Mouse (Mus musculus): ENCODE measurements around the gene Gm1527. TPM values are rescaled to one million over a fixed set of nuclear protein-coding genes. Genes with fewer than 3 reads are reported as not detected.
"Not testable (repeated sequence)": the region's sequence is repeated elsewhere in the genome, so short reads cannot be mapped to it uniquely, and the experiment has no call there.

Gm1527 gene
- polyA plus RNA-seq (2014; fragmentation: Nextera tagmentation; extraction: Ambion mirVana), result not detected in 2 replicates

GRCm38 (mm10) chr3:28892317-28892716 is at the start of gene Gm1527:
Gene Gm1527, plus strand, starts transcription at chr3:28892617.
- H3K9ac ChIP-seq (ENCODE audit: low read length), result no peak within 1 kb of the TSS
- H3K4me1 ChIP-seq (ENCODE audit: control insufficient read depth, insufficient read depth, low read length), result no peaks in the 10 kb centered on the region
- no peaks in the 10 kb centered on the region for H3K27me3 ChIP-seq (replicated peaks; ENCODE audit: control insufficient read depth, insufficient read depth, low read length)
- H3K9me3 ChIP-seq (replicated peaks; ENCODE audit: control insufficient read depth, low read length), result no peaks in the 10 kb centered on the region
- DNase-seq (ENCODE audit: low spot score) (no peak), ATAC-seq (no peak)
- H3K4me2 ChIP-seq (ENCODE audit: low read length), result no peak within 1 kb of the TSS
- no peaks in the 10 kb centered on the region for H3K36me3 ChIP-seq (ENCODE audit: control insufficient read depth, insufficient read depth, low read length)
- 74% methylated on average over 1 of the region's 1 CpGs for WGBS
- H3K27ac ChIP-seq (ENCODE audit: low read depth, low read length), result no peak within 1 kb of the TSS
- H3K4me3 ChIP-seq (ENCODE audit: low read depth, low read length), result no peak within 1 kb of the TSS

GRCm38 (mm10) chr3:28843231-28843630 is 49.2 kb upstream of the Gm1527 start:
- H3K4me1 ChIP-seq (ENCODE audit: control insufficient read depth, insufficient read depth, low read length), result no peaks in the 10 kb centered on the region
- H3K27ac ChIP-seq (ENCODE audit: low read depth, low read length), result no peak overlapping the region
- no peak for ATAC-seq
- no peaks in the 10 kb centered on the region for H3K9me3 ChIP-seq (replicated peaks; ENCODE audit: control insufficient read depth, low read length)
- H3K36me3 ChIP-seq (ENCODE audit: control insufficient read depth, insufficient read depth, low read length), result no peaks in the 10 kb centered on the region
- no peak overlapping the region for H3K4me3 ChIP-seq (ENCODE audit: low read depth, low read length)
- no peak for DNase-seq (ENCODE audit: low spot score)
- no peaks in the 10 kb centered on the region for H3K27me3 ChIP-seq (replicated peaks; ENCODE audit: control insufficient read depth, insufficient read depth, low read length)
- no peak overlapping the region for H3K4me2 ChIP-seq (ENCODE audit: low read length)
- no peak overlapping the region for H3K9ac ChIP-seq (ENCODE audit: low read length)
- 49% methylated on average over 8 of the region's 8 CpGs for WGBS

- no peaks in the 10 kb centered on the region for H3K27me3 ChIP-seq (replicated peaks; ENCODE audit: control insufficient read depth, insufficient read depth, low read length)
- ATAC-seq, result no peak
- H3K9me3 ChIP-seq (replicated peaks; ENCODE audit: control insufficient read depth, low read length), result no peaks in the 10 kb centered on the region
- H3K27ac ChIP-seq (ENCODE audit: low read depth, low read length), result no peak overlapping the region
- no peak overlapping the region for H3K4me2 ChIP-seq (ENCODE audit: low read length)
- DNase-seq (ENCODE audit: low spot score), result no peak
- no peaks in the 10 kb centered on the region for H3K36me3 ChIP-seq (ENCODE audit: control insufficient read depth, insufficient read depth, low read length)
- H3K4me3 ChIP-seq (ENCODE audit: low read depth, low read length), result no peak overlapping the region
- no peaks in the 10 kb centered on the region for H3K4me1 ChIP-seq (ENCODE audit: control insufficient read depth, insufficient read depth, low read length)
- no peak overlapping the region for H3K9ac ChIP-seq (ENCODE audit: low read length)
Observed at GRCm38 (mm10) chr3:28847115-28847514, 45.3 kb upstream of the Gm1527 start.

- H3K4me1 ChIP-seq (ENCODE audit: control insufficient read depth, insufficient read depth, low read length); H3K36me3 ChIP-seq (ENCODE audit: control insufficient read depth, insufficient read depth, low read length); H3K9me3 ChIP-seq (replicated peaks; ENCODE audit: control insufficient read depth, low read length); H3K4me2 ChIP-seq (ENCODE audit: low read length); ATAC-seq; H3K27ac ChIP-seq (ENCODE audit: low read depth, low read length); H3K4me3 ChIP-seq (ENCODE audit: low read depth, low read length); H3K9ac ChIP-seq (ENCODE audit: low read length); DNase-seq (ENCODE audit: low spot score); H3K27me3 ChIP-seq (replicated peaks; ENCODE audit: control insufficient read depth, insufficient read depth, low read length): not testable (repeated sequence)
- WGBS, result 80% methylated on average over 3 of the region's 3 CpGs
Observed at GRCm38 (mm10) chr3:28852174-28852573, 40.2 kb upstream of the Gm1527 start.

GRCm38 (mm10) chr3:28859630-28860392 is 32.6 kb upstream of the Gm1527 start:
- H3K4me1 ChIP-seq (ENCODE audit: control insufficient read depth, insufficient read depth, low read length); H3K27ac ChIP-seq (ENCODE audit: low read depth, low read length): not testable (repeated sequence)
- peak; percentile 15 for DNase-seq (ENCODE audit: low spot score)

GRCm38 (mm10) chr3:28896966-28897365 is 4.5 kb downstream of the Gm1527 start:
- ATAC-seq; H3K27me3 ChIP-seq (replicated peaks; ENCODE audit: control insufficient read depth, insufficient read depth, low read length); H3K4me2 ChIP-seq (ENCODE audit: low read length); H3K9ac ChIP-seq (ENCODE audit: low read length); H3K4me3 ChIP-seq (ENCODE audit: low read depth, low read length); H3K27ac ChIP-seq (ENCODE audit: low read depth, low read length); H3K36me3 ChIP-seq (ENCODE audit: control insufficient read depth, insufficient read depth, low read length); H3K4me1 ChIP-seq (ENCODE audit: control insufficient read depth, insufficient read depth, low read length); DNase-seq (ENCODE audit: low spot score); H3K9me3 ChIP-seq (replicated peaks; ENCODE audit: control insufficient read depth, low read length): not testable (repeated sequence)
- 79% methylated on average over 6 of the region's 6 CpGs for WGBS

More at GRCm38 (mm10) chr3:28859630-28860392, 32.6 kb upstream of the Gm1527 start:
- H3K9ac ChIP-seq (ENCODE audit: low read length); H3K36me3 ChIP-seq (ENCODE audit: control insufficient read depth, insufficient read depth, low read length); H3K4me3 ChIP-seq (ENCODE audit: low read depth, low read length); H3K4me2 ChIP-seq (ENCODE audit: low read length); H3K9me3 ChIP-seq (replicated peaks; ENCODE audit: control insufficient read depth, low read length); H3K27me3 ChIP-seq (replicated peaks; ENCODE audit: control insufficient read depth, insufficient read depth, low read length): not testable (repeated sequence)
- peak; percentile 58; the same call in 1 of the 2 replicates for ATAC-seq

- H3K27ac ChIP-seq (ENCODE audit: low read depth, low read length), result no peak overlapping the region
- no peaks in the 10 kb centered on the region for H3K36me3 ChIP-seq (ENCODE audit: control insufficient read depth, insufficient read depth, low read length)
- no peaks in the 10 kb centered on the region for H3K27me3 ChIP-seq (replicated peaks; ENCODE audit: control insufficient read depth, insufficient read depth, low read length)
- no peaks in the 10 kb centered on the region for H3K4me1 ChIP-seq (ENCODE audit: control insufficient read depth, insufficient read depth, low read length)
- H3K9ac ChIP-seq (ENCODE audit: low read length), result no peak overlapping the region
- no peak overlapping the region for H3K4me3 ChIP-seq (ENCODE audit: low read depth, low read length)
- 95% methylated on average over 2 of the region's 2 CpGs for WGBS
- no peak overlapping the region for H3K4me2 ChIP-seq (ENCODE audit: low read length)
- ATAC-seq (no peak), DNase-seq (ENCODE audit: low spot score) (no peak)
- H3K9me3 ChIP-seq (replicated peaks; ENCODE audit: control insufficient read depth, low read length), result no peaks in the 10 kb centered on the region
Observed at GRCm38 (mm10) chr3:28965931-28966330, 73.5 kb downstream of the Gm1527 start.

- DNase-seq (ENCODE audit: low spot score) (peak; percentile 73), ATAC-seq (peak; percentile 57; the same call in 1 of the 2 replicates)
- H3K4me2 ChIP-seq (ENCODE audit: low read length), result no peak overlapping the region
- WGBS, result 0% methylated on average over 4 of the region's 4 CpGs
- H3K36me3 ChIP-seq (ENCODE audit: control insufficient read depth, insufficient read depth, low read length), result no peaks in the 10 kb centered on the region
- H3K4me1 ChIP-seq (ENCODE audit: control insufficient read depth, insufficient read depth, low read length), result no peaks in the 10 kb centered on the region
- no peak overlapping the region for H3K9ac ChIP-seq (ENCODE audit: low read length)
- H3K9me3 ChIP-seq (replicated peaks; ENCODE audit: control insufficient read depth, low read length), result no peaks in the 10 kb centered on the region
- H3K27ac ChIP-seq (ENCODE audit: low read depth, low read length), result no peak overlapping the region
- no peaks in the 10 kb centered on the region for H3K27me3 ChIP-seq (replicated peaks; ENCODE audit: control insufficient read depth, insufficient read depth, low read length)
- H3K4me3 ChIP-seq (ENCODE audit: low read depth, low read length), result no peak overlapping the region
Observed at GRCm38 (mm10) chr3:28968851-28969250, 76.4 kb downstream of the Gm1527 start.
